Mouse (Mus musculus): ENCODE measurements around the gene Gprc5c. TPM values are rescaled to one million over a fixed set of nuclear protein-coding genes. Genes with fewer than 3 reads are reported as not detected.
"Not testable (repeated sequence)": the region's sequence is repeated elsewhere in the genome, so short reads cannot be mapped to it uniquely, and the experiment has no call there.

Gprc5c gene
- total and polyA plus RNA-seq, 3 experiments = not detected

GRCm38 (mm10) chr11:114908086-114908485 lies 57.1 kb downstream of the Gprc5c start:
- H3K4me2 ChIP-seq (ENCODE audit: insufficient read depth, low read depth, poor library complexity, severe bottlenecking) = no peak overlapping the region
- dilution Hi-C loops (cut with MboI; ENCODE audit: extremely low pct_ligation_motif_present, extremely low pct_unique_long_range_greater_than_20kb, low sequenced_read_pairs) (no loop called here), in situ Hi-C loops (cut with MboI; ENCODE audit: low pct_ligation_motif_present, low pct_unique_long_range_greater_than_20kb, low sequenced_read_pairs) (no loop called here)
- no peak for TF ChIP-seq RAD21 (IDR thresholded peaks at IDR 0.05; ENCODE audit: low read depth, low read length)
- no peak for TF ChIP-seq BHLHE40 (IDR thresholded peaks at IDR 0.05; ENCODE audit: low read depth, low read length)
- TF ChIP-seq SIN3A (IDR thresholded peaks at IDR 0.05; ENCODE audit: low read length) = no peak
- TF ChIP-seq PAX5 (IDR thresholded peaks at IDR 0.05; ENCODE audit: low read length) = no peak
- no peak for TF ChIP-seq USF2 (conservative IDR thresholded peaks at IDR 0.05; ENCODE audit: low read depth, low read length)
- no peak for TF ChIP-seq ZC3H11A (IDR thresholded peaks at IDR 0.05; ENCODE audit: low read depth, low read length)
- no peak for TF ChIP-seq MYC (IDR thresholded peaks at IDR 0.05; ENCODE audit: low read depth, low read length)
- TF ChIP-seq ZKSCAN1 (IDR thresholded peaks at IDR 0.05; ENCODE audit: borderline replicate concordance, low read depth, low read length) = no peak
- TF ChIP-seq RCOR1 (conservative IDR thresholded peaks at IDR 0.05; ENCODE audit: low read depth, low read length) = no peak
- TF ChIP-seq POLR2AphosphoS2 (IDR thresholded peaks at IDR 0.05; ENCODE audit: low read depth, low read length) = no peak
- no peak for TF ChIP-seq UBTF (IDR thresholded peaks at IDR 0.05; ENCODE audit: low read depth, low read length)
- no peak for TF ChIP-seq TBP (conservative IDR thresholded peaks at IDR 0.05; ENCODE audit: low read depth, low read length)
- no peak for TF ChIP-seq NELFE (IDR thresholded peaks at IDR 0.05; ENCODE audit: low read depth, low read length)
- no peak for TF ChIP-seq MAZ (IDR thresholded peaks at IDR 0.05; ENCODE audit: low read depth, low read length)
- TF ChIP-seq E2F4 (IDR thresholded peaks at IDR 0.05; ENCODE audit: insufficient replicate concordance, low read depth, low read length) = no peak
- no peak for TF ChIP-seq KAT2A (IDR thresholded peaks at IDR 0.05; ENCODE audit: insufficient replicate concordance, low read length)
- TF ChIP-seq SMC3 (IDR thresholded peaks at IDR 0.05; ENCODE audit: low read depth, low read length) = no peak
- H3K36me3 ChIP-seq (replicated peaks in 1 of 2; ENCODE audit: control insufficient read depth in 1 of 2, insufficient read depth in 1 of 2, low read length in 1 of 2) = no peaks in the 10 kb centered on the region
- peaks cover 2% of the 10 kb centered on the region for H3K27me3 ChIP-seq (replicated peaks)
- no peak overlapping the region for H3K9ac ChIP-seq (ENCODE audit: insufficient read depth, low read depth)
- H3K4me1 ChIP-seq (ENCODE audit: control insufficient read depth in 1 of 2, insufficient read depth in 2 of 2) = peaks cover 0 to 4% of the 10 kb centered on the region in 2 experiments; a peak in 2 of 4 replicates
- no peak overlapping the region for H3K27ac ChIP-seq (ENCODE audit: insufficient read depth, low read depth)
- no peak for DNase-seq (ENCODE audit: extremely low read depth)
- no peaks in the 10 kb centered on the region for H3K79me2 ChIP-seq (replicated peaks; ENCODE audit: control insufficient read depth, extremely low read depth, insufficient read depth, poor library complexity, severe bottlenecking)
- no peak overlapping the region for H3K4me3 ChIP-seq (replicated peaks in 1 of 3; ENCODE audit: low read depth in 2 of 3, low read length in 2 of 3, poor library complexity in 1 of 3)
- no peaks in the 10 kb centered on the region for H3K9me3 ChIP-seq (replicated peaks; ENCODE audit: low read length)

- H3K4me2 ChIP-seq (ENCODE audit: insufficient read depth, low read depth, poor library complexity, severe bottlenecking); H3K4me3 ChIP-seq (replicated peaks in 1 of 3; ENCODE audit: low read depth in 2 of 3, low read length in 2 of 3, poor library complexity in 1 of 3); H3K36me3 ChIP-seq (replicated peaks in 1 of 2; ENCODE audit: control insufficient read depth in 1 of 2, insufficient read depth in 1 of 2, low read length in 1 of 2); H3K27me3 ChIP-seq (replicated peaks); dilution Hi-C loops (cut with MboI; ENCODE audit: extremely low pct_ligation_motif_present, extremely low pct_unique_long_range_greater_than_20kb, low sequenced_read_pairs); DNase-seq (ENCODE audit: extremely low read depth); H3K4me1 ChIP-seq (ENCODE audit: control insufficient read depth in 1 of 2, insufficient read depth in 2 of 2); in situ Hi-C loops (cut with MboI; ENCODE audit: low pct_ligation_motif_present, low pct_unique_long_range_greater_than_20kb, low sequenced_read_pairs); H3K9me3 ChIP-seq (replicated peaks; ENCODE audit: low read length); H3K9ac ChIP-seq (ENCODE audit: insufficient read depth, low read depth); H3K79me2 ChIP-seq (replicated peaks; ENCODE audit: control insufficient read depth, extremely low read depth, insufficient read depth, poor library complexity, severe bottlenecking); H3K27ac ChIP-seq (ENCODE audit: insufficient read depth, low read depth): not testable (repeated sequence)
- TF ChIP-seq RAD21 (IDR thresholded peaks at IDR 0.05; ENCODE audit: low read depth, low read length) = peak; percentile 24
- peak; percentile 56 to 66 for TF ChIP-seq CTCF (conservative IDR thresholded peaks at IDR 0.05 in 1 of 2, IDR thresholded peaks at IDR 0.05 in 1 of 2; ENCODE audit: low read depth in 2 of 2, low read length in 2 of 2)
- TF ChIP-seq SMC3 (IDR thresholded peaks at IDR 0.05; ENCODE audit: low read depth, low read length) = peak; percentile 38; the same call in 1 of the 2 replicates
Observed at GRCm38 (mm10) chr11:114909538-114909937, 58.6 kb downstream of the Gprc5c start.
